Mouse (Mus musculus) E14TG2a.4 (cell line): ENCODE measurements around the gene Podxl2.

Source experiments
- CTCF ChIP-seq: conservative IDR thresholded peaks from 2 replicates; pipeline ENCODE4 v1.5.1; 2014; ENCODE audit warnings: low read length
- NANOG ChIP-seq: IDR thresholded peaks from 2 replicates; pipeline ENCODE4 v1.6.1; 2014; ENCODE audit warnings: borderline replicate concordance, low read length, mixed read lengths

- TF ChIP-seq CTCF (no peak), NANOG (no peak)
Observed at GRCm38 (mm10) chr6:88881334-88881733, 6.5 kb upstream of the Podxl2 start.
